Mouse (Mus musculus): ENCODE measurements around the gene Sema3b. TPM values are rescaled to one million over a fixed set of nuclear protein-coding genes. Genes with fewer than 3 reads are reported as not detected.

Gene Sema3b
- polyA plus RNA-seq, 2 experiments = 0.22 to 0.33 TPM

DNA sequence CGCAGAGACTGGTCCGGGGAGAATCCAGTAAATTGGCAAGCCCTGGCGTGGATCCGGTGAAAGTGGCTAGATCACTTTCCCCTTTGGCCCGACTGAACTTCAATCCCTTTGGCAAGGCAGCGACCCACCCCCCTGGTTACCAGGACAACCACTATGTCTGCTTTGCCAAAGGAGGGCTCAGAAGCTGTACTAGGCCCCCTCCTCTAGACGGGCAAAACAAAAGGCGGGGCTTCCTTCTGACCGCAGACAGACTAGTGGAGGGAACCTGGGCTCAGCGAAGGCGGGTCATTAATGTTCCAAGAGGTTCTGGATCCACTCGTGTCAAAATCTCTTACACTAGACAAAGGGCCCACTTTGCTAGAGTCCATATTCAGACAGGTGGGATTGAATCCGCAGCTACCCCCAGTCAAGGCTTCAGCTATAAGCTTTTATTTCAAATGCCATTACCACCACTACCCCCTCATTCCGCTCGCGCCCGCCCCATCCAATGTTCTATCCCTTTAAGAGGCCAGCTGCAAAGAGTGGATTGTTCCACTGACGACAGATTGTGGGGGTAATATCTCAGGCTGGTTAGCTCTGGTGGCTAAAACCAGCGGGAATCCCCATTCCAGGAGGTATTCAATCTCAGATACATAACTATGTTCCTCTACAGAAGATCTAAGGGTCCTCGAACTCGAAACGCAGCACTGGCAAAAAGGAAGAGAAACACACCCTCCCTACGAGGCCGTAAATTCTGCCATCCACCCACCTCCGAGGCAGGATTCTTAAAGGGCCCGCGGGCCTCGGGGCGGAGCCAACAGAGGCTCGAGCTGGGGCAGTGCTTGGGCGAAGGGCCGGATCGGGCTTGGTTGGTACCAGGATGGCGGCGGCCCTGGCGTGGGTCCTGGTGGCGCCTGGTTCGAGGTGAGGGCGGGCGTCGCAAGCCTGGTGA is 40.4 kb downstream of the Sema3b start:
- TF ChIP-seq CTCF (IDR thresholded peaks at IDR 0.05; ENCODE audit: low read depth) (no peak), EP300 (IDR thresholded peaks at IDR 0.05; ENCODE audit: low read depth) (peak; percentile 57)
- Histone ChIP-seq H3K9ac (replicated peaks) (peak overlapping the region; percentile 87), H3K4me3 (ENCODE audit: insufficient read depth in 1 of 2, low read depth in 2 of 2, low read length in 2 of 2) (peak overlapping the region; percentile 86 to 88), H3K4me1 (replicated peaks; ENCODE audit: control insufficient read depth in 2 of 2, insufficient read depth in 2 of 2, low read length in 1 of 2) (peaks cover 48 to 63% of the 10 kb centered on the region in 2 experiments), H3K27me3 (ENCODE audit: control insufficient read depth, insufficient read depth, low read length) (no peaks in the 10 kb centered on the region), H3K9me3 (ENCODE audit: control insufficient read depth, low read length) (no peaks in the 10 kb centered on the region), H3K27ac (peak overlapping the region; percentile 84), H3K4me2 (ENCODE audit: low read depth) (peak overlapping the region; percentile 85), H3K36me3 (replicated peaks; ENCODE audit: control insufficient read depth, insufficient read depth, low read depth) (peaks cover 12% of the 10 kb centered on the region)
- peak; percentile 79 for ATAC-seq (ENCODE audit: insufficient read depth)
- WGBS (ENCODE audit: insufficient replicate concordance) = under 1% methylated on average over 41 of the region's 41 CpGs
- DNase-seq (ENCODE audit: low read depth in 3 of 3, low spot score in 3 of 3) = peak; percentile 80 to 82 (median 81)

DNA sequence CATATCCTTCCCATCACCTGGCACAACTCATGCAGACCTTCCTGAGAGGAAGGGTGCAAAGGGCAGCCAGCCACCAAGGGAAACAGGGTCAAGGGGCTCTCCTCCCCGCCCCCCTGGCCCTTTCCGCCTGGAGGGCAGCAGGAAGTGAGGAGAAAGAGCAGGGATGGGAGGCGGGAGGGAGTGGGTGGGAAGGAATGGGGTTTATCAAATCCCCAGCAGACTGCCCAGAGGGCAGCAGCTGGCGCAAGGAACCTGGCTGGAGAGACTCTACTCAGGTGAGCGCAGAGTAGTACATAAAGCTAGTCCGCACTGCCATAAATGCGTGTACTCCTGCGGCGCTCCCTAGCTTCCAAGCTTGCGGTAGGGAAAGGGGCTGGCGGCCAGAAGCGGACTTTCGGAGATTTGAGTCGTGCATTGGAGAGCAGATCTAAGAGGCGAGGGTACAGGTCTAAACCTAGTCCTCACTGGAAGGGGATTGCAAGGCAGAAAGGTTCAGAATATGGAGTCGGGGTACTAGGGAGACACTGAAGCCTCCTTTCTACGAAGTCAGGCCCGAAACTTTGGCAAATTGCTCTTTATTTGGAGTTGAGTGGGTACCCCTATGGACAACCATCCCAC is 41.2 kb downstream of the Sema3b start, which contains the start of gene Hyal2:
Gene Hyal2, plus strand, starts transcription at position 244 of the 618 bp plus-strand sequence.
- Histone ChIP-seq H3K36me3 (replicated peaks; ENCODE audit: control insufficient read depth, insufficient read depth, low read depth) (peaks cover 9% of the 10 kb centered on the region), H3K9me3 (ENCODE audit: control insufficient read depth, low read length) (no peaks in the 10 kb centered on the region), H3K4me2 (ENCODE audit: low read depth) (peak within 1 kb of the TSS; percentile 85), H3K9ac (replicated peaks) (peak within 1 kb of the TSS; percentile 87), H3K4me3 (ENCODE audit: insufficient read depth in 1 of 2, low read depth in 2 of 2, low read length in 2 of 2) (peak within 1 kb of the TSS; percentile 86 to 88), H3K27me3 (ENCODE audit: control insufficient read depth, insufficient read depth, low read length) (no peaks in the 10 kb centered on the region), H3K27ac (peak within 1 kb of the TSS; percentile 84), H3K4me1 (replicated peaks; ENCODE audit: control insufficient read depth in 2 of 2, insufficient read depth in 2 of 2, low read length in 1 of 2) (peaks cover 49 to 60% of the 10 kb centered on the region in 2 experiments)
- DNase-seq (ENCODE audit: low read depth in 3 of 3, low spot score in 3 of 3) (no peak), ATAC-seq (ENCODE audit: insufficient read depth) (no peak)
- 45% methylated on average over 18 of the region's 18 CpGs for WGBS (ENCODE audit: insufficient replicate concordance)
- TF ChIP-seq CTCF (IDR thresholded peaks at IDR 0.05; ENCODE audit: low read depth) (no peak), EP300 (IDR thresholded peaks at IDR 0.05; ENCODE audit: low read depth) (no peak)

DNA sequence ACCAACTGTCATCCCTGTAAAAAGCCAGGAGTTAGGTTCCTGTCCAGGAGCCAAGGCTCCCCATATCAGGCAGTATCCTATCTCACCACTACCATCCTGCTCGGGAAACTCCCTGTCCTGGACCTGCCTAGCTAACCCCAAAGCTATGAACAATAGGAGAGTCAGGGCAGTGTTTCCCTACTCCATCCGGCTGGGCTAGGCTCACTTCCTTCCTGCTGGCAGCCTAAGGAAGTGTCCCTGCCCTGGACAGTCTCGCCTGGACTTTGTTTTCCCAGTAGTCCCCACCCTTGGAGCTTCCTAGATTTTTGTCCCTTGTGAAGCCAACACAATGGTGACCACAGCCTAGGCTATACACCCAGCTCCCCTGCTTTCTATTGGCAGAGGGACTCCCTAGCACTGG is 42.2 kb downstream of the Sema3b start:
- Histone ChIP-seq H3K27ac (peak overlapping the region; percentile 38; the same call in 1 of the 2 replicates), H3K9ac (replicated peaks) (no peak overlapping the region), H3K4me3 (ENCODE audit: insufficient read depth in 1 of 2, low read depth in 2 of 2, low read length in 2 of 2) (no peak overlapping the region), H3K4me2 (ENCODE audit: low read depth) (peak overlapping the region; percentile 0; the same call in 1 of the 2 replicates), H3K36me3 (replicated peaks; ENCODE audit: control insufficient read depth, insufficient read depth, low read depth) (peaks cover 3% of the 10 kb centered on the region), H3K9me3 (ENCODE audit: control insufficient read depth, low read length) (no peaks in the 10 kb centered on the region), H3K27me3 (ENCODE audit: control insufficient read depth, insufficient read depth, low read length) (no peaks in the 10 kb centered on the region), H3K4me1 (replicated peaks; ENCODE audit: control insufficient read depth in 2 of 2, insufficient read depth in 2 of 2, low read length in 1 of 2) (peaks cover 39 to 54% of the 10 kb centered on the region in 2 experiments)
- TF ChIP-seq EP300 (IDR thresholded peaks at IDR 0.05; ENCODE audit: low read depth) (no peak), CTCF (IDR thresholded peaks at IDR 0.05; ENCODE audit: low read depth) (no peak)
- no peak for DNase-seq (ENCODE audit: low read depth in 3 of 3, low spot score in 3 of 3)
- 49% methylated on average over 3 of the region's 3 CpGs for WGBS (ENCODE audit: insufficient replicate concordance)
- no peak for ATAC-seq (ENCODE audit: insufficient read depth)

DNA sequence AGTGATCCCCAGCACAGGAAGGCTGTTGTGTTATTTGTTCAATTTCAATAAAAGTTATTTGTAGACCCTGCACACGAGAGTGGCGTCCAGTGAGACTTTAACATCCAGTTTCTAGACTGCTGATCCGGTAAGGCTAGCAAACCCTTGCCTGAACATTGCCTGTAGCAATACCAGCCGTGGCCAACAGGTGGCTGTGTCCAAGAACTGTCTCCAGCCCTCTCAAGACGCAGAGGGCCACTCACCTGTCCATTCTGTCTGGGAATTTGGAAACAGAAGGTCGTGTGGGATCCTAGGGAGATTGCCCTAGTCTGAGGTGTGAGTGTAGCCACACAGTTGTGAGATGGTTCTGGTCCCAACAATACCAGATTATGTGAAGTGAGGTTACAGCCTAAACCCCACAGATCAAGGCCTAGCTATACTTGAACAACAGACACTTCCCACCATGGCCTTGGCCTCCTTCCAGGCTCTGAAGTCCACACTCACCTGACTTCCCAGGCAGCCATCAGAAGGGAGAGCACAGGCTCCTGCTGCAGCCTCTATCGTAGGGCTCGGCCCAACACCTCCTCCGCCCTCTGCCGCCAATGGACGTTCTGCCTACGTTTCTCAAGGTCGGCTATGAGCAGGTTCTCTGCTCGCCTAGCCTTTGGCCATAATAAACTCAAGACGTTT is 42.9 kb downstream of the Sema3b start:
- no peak for ATAC-seq (ENCODE audit: insufficient read depth)
- peaks cover 32 to 47% of the 10 kb centered on the region in 2 experiments for H3K4me1 ChIP-seq (replicated peaks; ENCODE audit: control insufficient read depth in 2 of 2, insufficient read depth in 2 of 2, low read length in 1 of 2)
- peak overlapping the region; percentile 5 for H3K4me2 ChIP-seq (ENCODE audit: low read depth)
- no peak overlapping the region; the same call in 1 of the 2 replicates for H3K27ac ChIP-seq
- no peak for DNase-seq (ENCODE audit: low read depth in 3 of 3, low spot score in 3 of 3)
- WGBS (ENCODE audit: insufficient replicate concordance) = 48% methylated on average over 15 of the region's 15 CpGs
- TF ChIP-seq EP300 (IDR thresholded peaks at IDR 0.05; ENCODE audit: low read depth) = no peak
- peak; percentile 97 for TF ChIP-seq CTCF (IDR thresholded peaks at IDR 0.05; ENCODE audit: low read depth)
- H3K9ac ChIP-seq (replicated peaks) = no peak overlapping the region
- H3K27me3 ChIP-seq (ENCODE audit: control insufficient read depth, insufficient read depth, low read length) = no peaks in the 10 kb centered on the region
- H3K4me3 ChIP-seq (ENCODE audit: insufficient read depth in 1 of 2, low read depth in 2 of 2, low read length in 2 of 2) = no peak overlapping the region
- H3K9me3 ChIP-seq (ENCODE audit: control insufficient read depth, low read length) = no peaks in the 10 kb centered on the region
- H3K36me3 ChIP-seq (replicated peaks; ENCODE audit: control insufficient read depth, insufficient read depth, low read depth) = peaks cover 3% of the 10 kb centered on the region

Data from liver, embryonic 14.5 days (tissue).